Mouse (Mus musculus): ENCODE results near the gene Vmn1r166. TPM values are rescaled to one million over a fixed set of nuclear protein-coding genes. Genes with fewer than 3 reads are reported as not detected.

Gene Vmn1r166
- polyA plus RNA-seq (2012; rRNA removed): not detected in 2 replicates

DNA sequence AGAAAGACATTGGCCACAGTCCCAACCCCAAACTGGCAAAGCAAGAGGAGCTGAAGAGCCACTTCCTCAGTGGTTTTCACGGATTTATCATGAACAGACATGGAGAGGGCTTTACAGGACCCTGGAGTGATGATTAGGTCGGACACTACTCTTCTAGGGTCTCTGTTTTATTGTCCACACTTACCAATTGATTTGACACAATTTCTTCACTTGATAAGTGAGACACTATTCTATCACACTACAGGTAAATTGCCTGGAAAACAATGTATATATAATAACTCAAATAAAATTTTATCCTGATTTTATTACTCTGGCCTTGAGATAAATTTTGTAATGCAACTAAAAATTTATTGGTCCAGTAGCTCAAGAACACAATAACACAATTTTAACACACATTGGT is at the start of gene Vmn1r166:
Gene Vmn1r166 (minus strand): TSS at position 101 of the 400 bp plus-strand sequence.

DNA sequence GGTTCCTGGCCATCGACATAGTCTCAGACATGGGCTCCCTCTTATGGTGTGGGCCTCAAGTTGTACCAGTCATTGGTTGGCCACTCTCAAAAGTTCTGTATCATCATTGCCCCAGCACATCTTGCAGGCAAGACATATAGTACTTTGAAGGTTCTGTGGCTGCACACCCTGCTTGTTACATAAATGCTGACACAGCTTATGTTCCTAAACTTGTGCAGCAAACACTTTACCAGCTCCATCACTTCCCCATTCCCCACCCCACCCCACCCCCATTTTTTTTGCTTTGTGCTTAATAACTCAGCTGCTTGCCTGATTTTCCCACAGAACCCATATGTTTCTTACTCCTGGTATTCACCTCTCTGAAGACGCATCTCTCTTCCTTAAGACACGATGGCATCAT is 49.4 kb upstream of the Vmn1r166 start, which contains the start of gene Nlrp4e:
Gene Nlrp4e (plus strand): TSS at position 301 of the 400 bp plus-strand sequence.

DNA sequence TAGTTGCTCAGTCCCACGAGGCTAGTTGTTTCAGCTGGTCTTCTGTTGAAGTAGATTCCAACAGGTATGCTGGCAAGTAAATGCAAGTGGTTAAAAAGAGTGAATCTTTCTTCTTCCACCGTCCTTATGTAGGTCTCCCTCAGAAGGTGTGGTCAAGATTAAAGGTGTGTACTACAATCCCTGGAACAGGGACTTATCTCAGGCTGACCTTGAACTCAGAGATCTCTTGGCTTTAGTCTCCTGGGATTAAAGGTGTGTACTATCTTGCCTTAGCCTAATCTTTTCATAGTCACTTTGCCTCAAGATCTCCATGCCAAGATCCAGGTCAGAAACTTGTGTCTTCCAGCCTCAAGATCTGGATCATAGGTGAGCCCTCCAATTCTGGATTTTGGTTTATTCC is 27.3 kb upstream of the Vmn1r166 start, which contains the start of gene Gm6902:
Gene Gm6902 (minus strand): TSS at position 101 of the 400 bp plus-strand sequence.

DNA sequence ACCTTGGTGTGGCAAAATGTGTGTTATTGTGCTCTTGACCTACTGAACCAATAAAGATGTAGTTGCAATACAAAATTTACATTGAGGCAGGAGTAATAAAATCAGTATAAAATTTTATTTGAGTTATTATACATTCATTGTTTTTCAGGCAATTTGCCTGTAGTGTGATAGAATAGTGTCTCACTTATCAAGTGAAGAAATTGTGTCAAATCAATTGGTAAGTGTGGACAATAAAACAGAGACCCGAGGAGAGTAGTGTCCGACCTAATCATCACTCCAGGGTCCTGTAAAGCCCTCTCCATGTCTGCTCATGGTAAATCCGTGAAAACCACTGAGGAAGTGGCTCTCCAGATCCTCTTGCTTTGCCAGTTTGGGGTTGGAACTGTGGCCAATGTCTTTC is 34.5 kb downstream of the Vmn1r166 start, which contains the start of gene Vmn1r165:
Gene Vmn1r165 (plus strand): TSS at position 301 of the 400 bp plus-strand sequence.

Other genes starting within 250 kb of the Vmn1r166 start
- not detected in 2 replicates for gene Gm4216, start 231.8 kb downstream of the Vmn1r166 start, polyA plus RNA-seq (2012; rRNA removed)
- not detected in 2 replicates for gene Vmn1r163, start 196.1 kb downstream of the Vmn1r166 start, polyA plus RNA-seq (2012; rRNA removed)
- gene Gm8720, start 184.2 kb downstream of the Vmn1r166 start, polyA plus RNA-seq (2012; rRNA removed): not detected in 2 replicates
- gene Gm10662, start 107.2 kb downstream of the Vmn1r166 start, polyA plus RNA-seq (2012; rRNA removed): not detected in 2 replicates
- not detected in 2 replicates for gene Vmn1r165, start 34.4 kb downstream of the Vmn1r166 start, polyA plus RNA-seq (2012; rRNA removed)
- not detected in 2 replicates for gene Gm6902, start 27.2 kb upstream of the Vmn1r166 start, polyA plus RNA-seq (2012; rRNA removed)
- gene Nlrp4e, start 49.5 kb upstream of the Vmn1r166 start, polyA plus RNA-seq (2012; rRNA removed): not detected in 2 replicates
- gene Nlrp5, start 134.2 kb upstream of the Vmn1r166 start, polyA plus RNA-seq (2012; rRNA removed): not detected in 2 replicates

Measured in liver, embryonic 14 days (tissue).